Mouse (Mus musculus): ENCODE data around the gene Cltc. TPM values are rescaled to one million over a fixed set of nuclear protein-coding genes. Genes with fewer than 3 reads are reported as not detected.

Cltc gene
- polyA plus RNA-seq, 1 experiment: 84.5 TPM

DNA sequence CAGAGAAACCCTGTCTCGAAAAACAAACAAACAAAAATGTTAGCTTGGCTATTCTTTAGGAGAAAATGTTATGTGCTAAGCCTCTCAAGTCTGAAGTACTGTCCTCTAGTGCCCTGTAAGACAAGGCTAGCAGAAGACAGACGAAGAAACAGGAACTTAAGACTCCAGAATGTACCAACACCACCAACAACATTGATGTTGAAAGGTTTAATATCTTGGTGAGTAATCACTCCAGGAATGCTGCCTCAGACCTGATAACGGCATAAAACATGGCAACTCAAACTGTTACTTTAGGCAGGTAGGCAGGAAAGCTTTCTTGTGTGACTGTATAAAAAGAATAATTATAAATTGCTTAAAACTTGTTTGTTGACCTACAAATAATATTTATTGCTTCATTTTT, 33.4 kb downstream of the Cltc start:
- TF ChIP-seq POLR2A (IDR thresholded peaks at IDR 0.05; ENCODE audit: borderline replicate concordance, extremely low read depth, low read depth, low read length) (no peak), CTCF (IDR thresholded peaks at IDR 0.05; ENCODE audit: insufficient read depth, low read length) (no peak)

GRCm38 (mm10) chr11:86719390-86719789, 38.0 kb downstream of the Cltc start:
- H3K4me3 ChIP-seq (replicated peaks; ENCODE audit: extremely low read depth, low read depth, low read length): no peak overlapping the region
- no peaks in the 10 kb centered on the region; the same call in none of the 2 replicates for H3K4me1 ChIP-seq (ENCODE audit: control insufficient read depth, insufficient read depth, low read length)
- WGBS: 78% methylated on average over 8 of the region's 8 CpGs
- TF ChIP-seq CTCF (IDR thresholded peaks at IDR 0.05; ENCODE audit: insufficient read depth, low read length) (no peak), POLR2A (IDR thresholded peaks at IDR 0.05; ENCODE audit: borderline replicate concordance, extremely low read depth, low read depth, low read length) (no peak)
- DNase-seq: no peak

More for the DNA sequence above, 33.4 kb downstream of the Cltc start:
- WGBS: 65% methylated on average over 3 of the region's 3 CpGs
- no peak for DNase-seq
- Histone ChIP-seq H3K4me1 (ENCODE audit: control insufficient read depth, insufficient read depth, low read length) (no peaks in the 10 kb centered on the region; the same call in 1 of the 2 replicates), H3K4me3 (replicated peaks; ENCODE audit: extremely low read depth, low read depth, low read length) (no peak overlapping the region)

GRCm38 (mm10) chr11:86718369-86718768, 39.0 kb downstream of the Cltc start:
- WGBS: 76% methylated on average over 3 of the region's 3 CpGs
- TF ChIP-seq CTCF (IDR thresholded peaks at IDR 0.05; ENCODE audit: insufficient read depth, low read length) (no peak), POLR2A (IDR thresholded peaks at IDR 0.05; ENCODE audit: borderline replicate concordance, extremely low read depth, low read depth, low read length) (no peak)
- no peak overlapping the region for H3K4me3 ChIP-seq (replicated peaks; ENCODE audit: extremely low read depth, low read depth, low read length)
- DNase-seq: no peak
- H3K4me1 ChIP-seq (ENCODE audit: control insufficient read depth, insufficient read depth, low read length): no peaks in the 10 kb centered on the region; the same call in 1 of the 2 replicates

DNA sequence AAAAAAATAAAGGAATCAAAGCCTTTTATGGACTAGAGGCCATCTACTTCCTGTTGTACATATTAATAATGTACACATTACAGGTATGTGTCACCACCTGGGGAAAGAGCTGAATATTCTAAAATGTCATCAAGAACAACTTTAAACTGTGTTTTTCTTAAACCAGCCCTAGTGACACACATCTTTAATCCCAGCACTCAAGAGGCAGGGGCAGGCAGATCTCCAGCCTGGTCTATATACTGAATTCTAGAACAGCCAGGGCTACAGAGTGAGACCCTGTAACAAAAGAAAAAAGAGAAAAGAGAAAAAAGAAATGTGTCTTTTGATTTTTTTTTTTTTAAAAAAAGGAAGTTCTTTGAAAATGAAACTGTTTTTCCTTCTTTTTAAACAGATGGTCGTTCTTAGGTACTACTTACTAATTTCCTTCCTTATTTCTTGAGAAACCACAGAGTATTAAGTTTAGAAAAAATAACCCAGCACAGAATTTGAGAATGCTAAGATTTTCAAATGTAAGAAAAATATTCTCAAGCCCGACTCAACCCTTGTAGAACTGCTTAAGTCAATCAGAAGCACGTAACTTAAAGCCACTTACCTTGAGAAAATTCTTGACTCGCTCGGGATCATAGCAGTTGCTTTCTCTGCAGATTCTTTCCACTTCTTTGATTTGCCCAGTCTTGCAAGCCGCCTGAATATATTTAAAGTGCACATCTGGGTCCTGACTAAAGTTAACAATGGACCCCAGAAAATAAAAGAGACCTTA, 39.9 kb downstream of the Cltc start:
- Histone ChIP-seq H3K4me3 (replicated peaks; ENCODE audit: extremely low read depth, low read depth, low read length) (no peak overlapping the region), H3K4me1 (ENCODE audit: control insufficient read depth, insufficient read depth, low read length) (no peaks in the 10 kb centered on the region; the same call in 1 of the 2 replicates)
- WGBS: 63% methylated on average over 6 of the region's 6 CpGs
- no peak for DNase-seq
- TF ChIP-seq POLR2A (IDR thresholded peaks at IDR 0.05; ENCODE audit: borderline replicate concordance, extremely low read depth, low read depth, low read length) (no peak), CTCF (IDR thresholded peaks at IDR 0.05; ENCODE audit: insufficient read depth, low read length) (no peak)

GRCm38 (mm10) chr11:86714606-86715005, 42.8 kb downstream of the Cltc start:
- H3K4me3 ChIP-seq (replicated peaks; ENCODE audit: extremely low read depth, low read depth, low read length): no peak overlapping the region
- TF ChIP-seq CTCF (IDR thresholded peaks at IDR 0.05; ENCODE audit: insufficient read depth, low read length): no peak
- TF ChIP-seq POLR2A (IDR thresholded peaks at IDR 0.05; ENCODE audit: borderline replicate concordance, extremely low read depth, low read depth, low read length): no peak
- DNase-seq: peak; percentile 22
- H3K4me1 ChIP-seq (ENCODE audit: control insufficient read depth, insufficient read depth, low read length): no peaks in the 10 kb centered on the region; the same call in 1 of the 2 replicates

DNA sequence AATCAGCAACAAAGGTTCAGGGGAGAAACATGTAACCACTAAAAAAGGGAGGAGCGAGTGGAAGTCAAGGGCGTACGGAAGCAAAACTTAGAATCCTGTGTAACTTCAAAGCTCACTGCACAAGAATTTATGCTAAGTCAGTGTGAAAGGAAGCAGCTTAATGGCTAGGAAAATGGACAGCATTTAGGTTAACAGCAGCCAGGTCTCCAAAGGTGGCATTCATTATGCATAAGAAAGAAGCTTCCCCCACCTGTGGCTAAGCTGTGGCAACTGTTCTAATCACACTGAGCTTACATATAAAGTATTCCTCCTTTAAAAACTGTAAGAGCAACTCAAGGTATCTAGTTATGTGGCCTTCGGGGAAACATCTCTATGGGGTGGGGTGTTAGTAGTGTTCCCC, 56.2 kb downstream of the Cltc start:
- 92% methylated on average over 4 of the region's 4 CpGs for WGBS
- no peak overlapping the region for H3K4me3 ChIP-seq (replicated peaks; ENCODE audit: extremely low read depth, low read depth, low read length)
- H3K4me1 ChIP-seq (ENCODE audit: control insufficient read depth, insufficient read depth, low read length): no peaks in the 10 kb centered on the region
- no peak for TF ChIP-seq POLR2A (IDR thresholded peaks at IDR 0.05; ENCODE audit: borderline replicate concordance, extremely low read depth, low read depth, low read length)
- no peak for TF ChIP-seq CTCF (IDR thresholded peaks at IDR 0.05; ENCODE audit: insufficient read depth, low read length)
- DNase-seq: no peak

GRCm38 (mm10) chr11:86695461-86695860, 61.9 kb downstream of the Cltc start:
- no peak overlapping the region for H3K4me3 ChIP-seq (replicated peaks; ENCODE audit: extremely low read depth, low read depth, low read length)
- H3K4me1 ChIP-seq (ENCODE audit: control insufficient read depth, insufficient read depth, low read length): no peaks in the 10 kb centered on the region
- no peak for TF ChIP-seq POLR2A (IDR thresholded peaks at IDR 0.05; ENCODE audit: borderline replicate concordance, extremely low read depth, low read depth, low read length)
- no peak for TF ChIP-seq CTCF (IDR thresholded peaks at IDR 0.05; ENCODE audit: insufficient read depth, low read length)
- WGBS: 74% methylated on average over 4 of the region's 4 CpGs
- DNase-seq: no peak

GRCm38 (mm10) chr11:86692546-86692945, 64.8 kb downstream of the Cltc start:
- WGBS: 84% methylated on average over 2 of the region's 2 CpGs
- TF ChIP-seq CTCF (IDR thresholded peaks at IDR 0.05; ENCODE audit: insufficient read depth, low read length) (no peak), POLR2A (IDR thresholded peaks at IDR 0.05; ENCODE audit: borderline replicate concordance, extremely low read depth, low read depth, low read length) (no peak)
- H3K4me3 ChIP-seq (replicated peaks; ENCODE audit: extremely low read depth, low read depth, low read length): no peak overlapping the region
- no peaks in the 10 kb centered on the region for H3K4me1 ChIP-seq (ENCODE audit: control insufficient read depth, insufficient read depth, low read length)
- DNase-seq: no peak

GRCm38 (mm10) chr11:86691956-86692355, 65.4 kb downstream of the Cltc start:
- WGBS: 82% methylated on average over 2 of the region's 2 CpGs
- TF ChIP-seq POLR2A (IDR thresholded peaks at IDR 0.05; ENCODE audit: borderline replicate concordance, extremely low read depth, low read depth, low read length) (no peak), CTCF (IDR thresholded peaks at IDR 0.05; ENCODE audit: insufficient read depth, low read length) (no peak)
- DNase-seq: no peak
- H3K4me3 ChIP-seq (replicated peaks; ENCODE audit: extremely low read depth, low read depth, low read length): no peak overlapping the region
- H3K4me1 ChIP-seq (ENCODE audit: control insufficient read depth, insufficient read depth, low read length): no peaks in the 10 kb centered on the region

GRCm38 (mm10) chr11:86691482-86691881, 65.9 kb downstream of the Cltc start:
- no peak for TF ChIP-seq CTCF (IDR thresholded peaks at IDR 0.05; ENCODE audit: insufficient read depth, low read length)
- TF ChIP-seq POLR2A (IDR thresholded peaks at IDR 0.05; ENCODE audit: borderline replicate concordance, extremely low read depth, low read depth, low read length): no peak
- H3K4me1 ChIP-seq (ENCODE audit: control insufficient read depth, insufficient read depth, low read length): no peaks in the 10 kb centered on the region
- 90% methylated on average over 3 of the region's 3 CpGs for WGBS
- H3K4me3 ChIP-seq (replicated peaks; ENCODE audit: extremely low read depth, low read depth, low read length): no peak overlapping the region
- DNase-seq: no peak

Measured in lung, adult 2 months (tissue).